Mouse (Mus musculus): ENCODE measurements around the gene Polr3b. TPM values are rescaled to one million over a fixed set of nuclear protein-coding genes. Genes with fewer than 3 reads are reported as not detected.
A peak's percentile ranks its signal among the peaks of the same experiment; 100 is the strongest.

Polr3b gene
- 17.2 and 18.6 TPM in 2 replicates for polyA plus RNA-seq (2015; fragmentation: Nextera tagmentation; extraction: Ambion mirVana)

GRCm38 (mm10) chr10:84621826-84622790 is at the start of gene Polr3b:
Gene Polr3b, plus strand, starts transcription at chr10:84622292.
- 7% methylated on average over 53 of the region's 53 CpGs for WGBS
- no peaks in the 10 kb centered on the region for H3K9me3 ChIP-seq

DNA sequence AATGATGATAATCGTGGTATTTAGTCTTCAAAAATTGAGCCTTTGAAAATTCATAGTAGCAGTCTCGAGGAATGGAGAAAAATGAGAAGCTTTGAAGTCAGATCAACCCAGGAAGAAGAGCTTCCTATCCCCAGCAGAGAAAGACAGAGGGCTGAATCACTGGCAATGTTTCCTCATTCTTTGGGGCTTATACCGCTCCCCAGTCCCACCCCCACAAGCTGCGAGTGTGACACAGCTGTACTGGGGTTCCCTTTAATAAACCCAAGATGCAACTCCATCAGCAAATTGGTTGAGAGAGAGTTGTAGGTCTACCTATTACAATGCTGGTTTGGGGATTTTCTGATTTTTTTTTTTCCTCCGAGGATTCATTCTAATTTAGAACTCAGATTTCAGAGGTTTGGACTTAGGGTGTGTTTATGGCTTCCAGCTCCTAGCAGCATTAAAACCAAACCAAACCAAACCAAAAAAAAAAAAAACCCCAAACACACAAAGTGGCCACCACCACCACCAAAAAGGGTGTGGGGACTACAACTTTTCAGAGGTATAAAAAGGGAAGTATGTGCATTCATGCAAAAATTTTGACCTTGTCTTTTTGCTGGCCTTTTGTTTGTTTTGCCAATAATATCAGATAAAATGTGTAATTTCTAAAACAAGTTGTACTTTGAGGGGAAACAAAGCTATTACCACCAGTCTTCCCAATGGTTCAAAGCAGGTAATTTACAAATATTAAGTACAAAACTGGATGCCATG is 48.2 kb upstream of the Polr3b start:
- 71% methylated on average over 5 of the region's 5 CpGs for WGBS

More at GRCm38 (mm10) chr10:84621826-84622790, at the start of gene Polr3b:
- H3K4me2 ChIP-seq (replicated peaks): peak within 1 kb of the TSS; percentile 81
- ATAC-seq: peak; percentile 99
- peak within 1 kb of the TSS; percentile 77 for H3K9ac ChIP-seq (replicated peaks)
- peaks cover 15% of the 10 kb centered on the region for H3K4me1 ChIP-seq (replicated peaks)
- peak within 1 kb of the TSS; percentile 73 for H3K4me3 ChIP-seq (replicated peaks)
- H3K27ac ChIP-seq: peak within 1 kb of the TSS; percentile 94
- H3K27me3 ChIP-seq: no peaks in the 10 kb centered on the region
- H3K36me3 ChIP-seq: no peaks in the 10 kb centered on the region

DNA sequence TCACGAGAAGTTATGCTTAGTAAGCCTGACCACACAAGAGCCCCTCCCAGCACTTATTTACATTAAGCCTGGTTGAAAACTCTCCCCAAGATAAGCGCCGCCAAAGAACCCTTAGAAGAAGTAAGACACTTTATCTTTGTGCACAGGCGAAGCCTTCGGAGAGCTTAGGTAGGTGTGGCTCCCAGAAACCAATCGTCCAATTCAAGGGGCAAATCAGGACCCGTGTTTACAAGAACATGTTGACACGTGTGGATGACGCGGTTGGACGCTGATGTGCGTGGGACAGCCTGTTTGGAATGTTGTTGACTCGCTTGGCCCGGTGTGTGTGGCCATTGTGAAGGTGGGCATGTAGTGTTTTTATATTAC is 46.1 kb upstream of the Polr3b start:
- Histone ChIP-seq H3K4me3 (replicated peaks) (peak overlapping the region; percentile 92), H3K27ac (no peak overlapping the region), H3K4me2 (replicated peaks) (peak overlapping the region; percentile 94), H3K27me3 (peaks cover 16% of the 10 kb centered on the region; the same call in 1 of the 2 replicates), H3K9ac (replicated peaks) (no peak overlapping the region; the same call in 1 of the 2 replicates), H3K4me1 (replicated peaks) (peaks cover 14% of the 10 kb centered on the region), H3K9me3 (no peaks in the 10 kb centered on the region), H3K36me3 (no peaks in the 10 kb centered on the region)
- ATAC-seq: peak; percentile 86
- 2% methylated on average over 14 of the region's 14 CpGs for WGBS

More for the DNA sequence above, 48.2 kb upstream of the Polr3b start:
- Histone ChIP-seq H3K9me3 (no peaks in the 10 kb centered on the region), H3K4me3 (replicated peaks) (no peak overlapping the region), H3K4me2 (replicated peaks) (no peak overlapping the region), H3K4me1 (replicated peaks) (peaks cover 14% of the 10 kb centered on the region), H3K9ac (replicated peaks) (no peak overlapping the region), H3K27ac (no peak overlapping the region), H3K27me3 (peaks cover 15% of the 10 kb centered on the region; the same call in 1 of the 2 replicates), H3K36me3 (no peaks in the 10 kb centered on the region)
- ATAC-seq: no peak

DNA sequence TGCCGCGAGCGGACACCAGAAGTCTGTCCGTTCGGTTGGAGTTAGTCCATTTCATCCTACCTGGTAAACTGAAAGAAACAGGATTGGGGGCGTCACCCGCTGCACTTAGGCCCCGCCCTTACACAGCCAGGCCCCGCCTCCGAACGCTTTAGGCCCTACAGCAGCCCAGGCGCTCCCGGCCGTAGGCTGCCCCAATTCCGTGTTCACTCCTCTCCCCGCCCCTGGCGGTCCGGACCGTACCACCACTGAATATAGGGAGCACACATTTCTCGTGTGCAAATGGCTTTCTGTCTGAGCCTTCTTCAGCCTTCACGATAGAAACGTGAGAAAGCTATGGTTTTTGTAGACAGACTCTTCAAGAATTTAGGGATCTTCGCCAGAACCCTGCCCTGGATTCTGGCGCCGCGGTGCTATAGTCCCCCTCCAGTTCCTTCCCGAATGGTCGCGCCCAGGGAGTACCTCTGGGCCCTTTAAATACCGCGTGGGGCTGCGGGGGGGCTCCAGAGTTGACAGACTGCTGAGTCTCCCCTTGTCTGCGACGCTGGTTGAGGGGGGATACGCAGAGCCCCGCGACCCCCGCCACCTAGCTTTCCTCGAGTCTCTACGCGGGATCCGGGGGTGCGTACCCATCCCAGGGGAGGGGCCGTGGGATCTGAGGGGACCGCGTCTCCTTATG is 45.6 kb upstream of the Polr3b start, which contains the start of gene Tcp11l2:
Gene Tcp11l2, plus strand, starts transcription at position 232 of the 676 bp plus-strand sequence.
- WGBS: under 1% methylated on average over 46 of the region's 46 CpGs
- Histone ChIP-seq H3K4me3 (replicated peaks) (peak within 1 kb of the TSS; percentile 92), H3K27ac (peak within 1 kb of the TSS; percentile 45), H3K9ac (replicated peaks) (peak within 1 kb of the TSS; percentile 75), H3K9me3 (no peaks in the 10 kb centered on the region), H3K27me3 (peaks cover 16% of the 10 kb centered on the region; the same call in 1 of the 2 replicates), H3K36me3 (no peaks in the 10 kb centered on the region), H3K4me1 (replicated peaks) (peaks cover 14% of the 10 kb centered on the region), H3K4me2 (replicated peaks) (peak within 1 kb of the TSS; percentile 94)
- ATAC-seq: peak; percentile 99

- Histone ChIP-seq H3K9me3 (no peaks in the 10 kb centered on the region), H3K36me3 (no peaks in the 10 kb centered on the region), H3K4me3 (replicated peaks) (peak overlapping the region; percentile 92), H3K27ac (peak overlapping the region; percentile 45), H3K27me3 (peaks cover 16% of the 10 kb centered on the region; the same call in 1 of the 2 replicates), H3K4me1 (replicated peaks) (peaks cover 14% of the 10 kb centered on the region), H3K4me2 (replicated peaks) (peak overlapping the region; percentile 94), H3K9ac (replicated peaks) (peak overlapping the region; percentile 75)
- peak; percentile 66 for ATAC-seq
- WGBS: 7% methylated on average over 38 of the region's 38 CpGs
Measured at GRCm38 (mm10) chr10:84577071-84577727, 44.9 kb upstream of the Polr3b start.

GRCm38 (mm10) chr10:84578738-84579137 is 43.4 kb upstream of the Polr3b start:
- no peak for ATAC-seq
- H3K27ac ChIP-seq: no peak overlapping the region
- H3K9ac ChIP-seq (replicated peaks): no peak overlapping the region
- H3K4me3 ChIP-seq (replicated peaks): no peak overlapping the region
- H3K27me3 ChIP-seq: peaks cover 16% of the 10 kb centered on the region; the same call in 1 of the 2 replicates
- 87% methylated on average over 10 of the region's 10 CpGs for WGBS
- no peaks in the 10 kb centered on the region for H3K9me3 ChIP-seq
- H3K4me1 ChIP-seq (replicated peaks): peaks cover 14% of the 10 kb centered on the region
- no peaks in the 10 kb centered on the region for H3K36me3 ChIP-seq
- H3K4me2 ChIP-seq (replicated peaks): no peak overlapping the region

GRCm38 (mm10) chr10:84579527-84579926 is 42.6 kb upstream of the Polr3b start:
- Histone ChIP-seq H3K9me3 (no peaks in the 10 kb centered on the region), H3K9ac (replicated peaks) (no peak overlapping the region), H3K4me1 (replicated peaks) (peaks cover 14% of the 10 kb centered on the region), H3K4me3 (replicated peaks) (no peak overlapping the region), H3K4me2 (replicated peaks) (no peak overlapping the region), H3K27me3 (peaks cover 16% of the 10 kb centered on the region; the same call in 1 of the 2 replicates), H3K36me3 (no peaks in the 10 kb centered on the region), H3K27ac (no peak overlapping the region)
- ATAC-seq: no peak
- 89% methylated on average over 2 of the region's 2 CpGs for WGBS

GRCm38 (mm10) chr10:84581191-84581590 is 40.9 kb upstream of the Polr3b start:
- 84% methylated on average over 8 of the region's 8 CpGs for WGBS
- Histone ChIP-seq H3K4me2 (replicated peaks) (no peak overlapping the region), H3K36me3 (no peaks in the 10 kb centered on the region), H3K27me3 (peaks cover 7% of the 10 kb centered on the region; the same call in 1 of the 2 replicates), H3K9me3 (no peaks in the 10 kb centered on the region), H3K4me3 (replicated peaks) (no peak overlapping the region), H3K27ac (no peak overlapping the region), H3K9ac (replicated peaks) (no peak overlapping the region), H3K4me1 (replicated peaks) (peaks cover 11% of the 10 kb centered on the region)
- ATAC-seq: no peak

DNA sequence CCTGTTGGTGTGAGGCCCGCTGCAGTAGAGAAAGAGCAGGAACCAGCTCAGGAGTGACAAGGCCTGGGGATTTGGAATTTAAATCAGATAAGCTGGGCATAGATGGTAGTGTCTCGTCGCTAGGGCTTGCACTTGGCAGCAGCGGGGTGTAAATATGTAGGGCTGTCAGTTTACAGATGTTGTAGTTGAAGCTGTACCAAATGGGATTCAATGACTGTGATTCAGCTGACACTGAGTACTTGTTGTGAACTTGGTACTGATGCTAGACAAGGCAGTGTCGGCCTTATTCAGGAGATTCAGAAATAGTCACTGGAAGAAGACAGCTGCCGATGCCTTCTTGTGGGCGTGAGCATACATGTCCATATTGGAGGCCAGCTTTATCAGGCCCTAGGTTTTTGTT is 39.9 kb upstream of the Polr3b start:
- Histone ChIP-seq H3K4me2 (replicated peaks) (no peak overlapping the region), H3K9ac (replicated peaks) (no peak overlapping the region), H3K36me3 (no peaks in the 10 kb centered on the region), H3K27me3 (peaks cover 7% of the 10 kb centered on the region; the same call in 1 of the 2 replicates), H3K4me1 (replicated peaks) (peaks cover 10% of the 10 kb centered on the region), H3K9me3 (no peaks in the 10 kb centered on the region), H3K27ac (no peak overlapping the region), H3K4me3 (replicated peaks) (no peak overlapping the region)
- 81% methylated on average over 7 of the region's 7 CpGs for WGBS
- no peak for ATAC-seq

DNA sequence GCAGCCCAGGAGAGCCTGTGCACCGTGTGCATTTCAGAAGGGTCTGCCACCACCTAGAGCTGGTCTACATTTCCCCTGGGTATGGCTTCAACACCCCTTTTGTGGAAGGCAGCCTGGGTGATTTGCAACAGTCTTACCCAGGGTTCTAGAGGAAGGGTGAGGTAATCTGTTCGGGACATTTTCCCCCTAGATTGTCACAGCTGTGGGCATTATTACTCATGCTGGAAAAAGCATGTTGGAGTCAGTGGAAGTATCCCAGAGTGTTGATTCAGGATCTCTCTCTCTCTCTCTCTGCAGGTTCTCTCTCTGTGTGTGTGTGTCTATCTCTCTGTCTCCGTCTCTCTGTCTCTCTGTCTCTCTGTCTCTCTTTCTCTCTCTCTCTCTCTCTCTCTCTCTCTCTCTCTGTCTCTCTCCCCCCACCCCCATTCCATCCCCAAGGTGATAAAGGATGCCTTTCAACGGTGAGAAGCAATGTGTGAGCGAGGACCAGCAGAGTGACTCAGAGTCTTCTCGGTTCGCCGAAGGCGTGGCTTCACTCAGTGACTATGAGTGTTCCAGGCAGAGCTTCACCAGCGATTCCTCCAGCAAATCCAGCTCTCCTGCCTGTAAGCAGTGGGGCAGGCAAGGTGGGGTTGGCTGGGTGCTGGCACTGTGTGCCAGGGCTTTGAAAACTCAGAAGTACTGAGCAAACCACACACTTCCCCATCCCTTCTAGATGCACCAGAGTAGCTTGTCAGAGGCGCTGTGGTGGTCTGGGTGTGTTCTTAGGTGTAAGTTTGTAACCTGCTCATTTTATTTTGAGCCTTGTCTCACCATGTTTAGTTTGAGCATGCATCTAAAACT is 37.4 kb upstream of the Polr3b start:
- WGBS: 76% methylated on average over 11 of the region's 11 CpGs
- no peak overlapping the region for H3K4me2 ChIP-seq (replicated peaks)

More for the DNA sequence above, 37.4 kb upstream of the Polr3b start:
- Histone ChIP-seq H3K9ac (replicated peaks) (no peak overlapping the region), H3K27me3 (no peaks in the 10 kb centered on the region), H3K27ac (no peak overlapping the region), H3K4me3 (replicated peaks) (no peak overlapping the region), H3K9me3 (no peaks in the 10 kb centered on the region), H3K36me3 (peaks cover under 1% of the 10 kb centered on the region; the same call in 1 of the 2 replicates), H3K4me1 (replicated peaks) (no peaks in the 10 kb centered on the region)
- ATAC-seq: no peak

Data from midbrain, embryonic 13.5 days (tissue).